Mouse (Mus musculus): ENCODE results near the gene Mpdu1.
"Not testable (repeated sequence)": the region's sequence is repeated elsewhere in the genome, so short reads cannot be mapped to it uniquely, and the experiment has no call there.

Mpdu1 gene

DNA sequence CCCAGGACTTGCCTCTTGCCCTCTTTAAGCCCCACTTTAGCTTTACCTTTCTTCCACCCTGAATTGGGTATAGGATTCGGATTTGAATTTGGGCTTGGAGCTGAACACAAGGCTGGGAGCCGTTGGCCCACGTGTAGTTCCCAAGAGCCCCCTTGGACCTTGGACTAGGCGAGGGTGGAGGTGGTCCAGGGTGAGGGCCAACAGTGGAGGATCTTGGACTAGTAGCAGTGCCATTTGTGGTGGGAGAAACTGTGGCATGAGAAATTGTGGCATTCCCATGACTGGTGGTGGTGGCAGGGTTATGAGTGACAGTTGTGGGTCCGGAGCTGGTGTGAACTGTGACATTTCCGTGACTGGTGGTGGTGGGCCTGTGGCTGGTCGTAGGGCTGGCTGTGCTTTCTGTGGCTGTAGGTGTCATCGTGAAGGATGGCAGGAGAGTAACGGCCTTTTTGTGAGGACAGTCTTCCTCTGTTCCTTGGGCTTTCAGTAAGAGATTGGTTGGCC lies 3.1 kb upstream of the Mpdu1 start:
- DNase-seq (ENCODE audit: extremely low read depth, insufficient read length, low spot score): peak; percentile 64

DNA sequence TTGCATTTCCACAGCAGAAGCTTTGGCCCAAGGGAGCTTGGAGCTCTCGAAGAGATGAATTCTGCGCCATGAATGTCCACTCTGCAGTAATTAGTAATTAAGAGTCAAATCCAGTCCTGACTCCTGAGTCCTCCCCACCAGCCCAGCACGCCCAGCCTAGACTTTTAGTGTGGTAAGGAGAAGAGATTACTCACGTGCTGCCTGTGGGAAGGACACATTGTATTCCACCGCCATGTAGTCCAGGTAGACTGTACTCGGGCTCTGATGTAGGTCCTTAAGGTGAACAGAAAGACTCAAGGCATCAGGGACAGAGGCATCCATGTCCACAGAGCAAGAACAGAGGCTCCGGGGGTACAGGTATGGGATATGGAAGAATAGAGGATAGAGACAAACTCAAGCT lies 2.4 kb upstream of the Mpdu1 start:
- DNase-seq (ENCODE audit: extremely low read depth, insufficient read length, low spot score): no peak

DNA sequence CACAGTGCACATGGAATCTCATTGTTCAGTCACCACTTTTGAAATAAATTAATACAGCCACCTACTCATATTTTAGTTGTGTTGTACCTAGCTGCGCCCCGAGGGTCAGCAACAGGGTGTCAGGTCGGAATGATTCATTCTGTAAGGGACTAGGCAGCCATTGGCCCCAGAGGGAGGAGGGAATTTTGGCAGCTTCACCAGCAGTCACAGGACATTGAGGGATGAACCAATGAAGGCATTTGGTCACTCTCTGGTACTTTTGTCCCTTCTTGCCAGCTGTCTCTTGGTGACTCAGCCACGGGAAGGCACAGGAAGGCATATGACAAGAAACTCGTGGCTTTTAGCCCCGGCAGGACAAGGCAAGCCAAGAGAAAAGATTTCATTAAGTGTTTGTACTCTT lies 1.4 kb upstream of the Mpdu1 start:
- DNase-seq (ENCODE audit: extremely low read depth, insufficient read length, low spot score): peak; percentile 78

DNA sequence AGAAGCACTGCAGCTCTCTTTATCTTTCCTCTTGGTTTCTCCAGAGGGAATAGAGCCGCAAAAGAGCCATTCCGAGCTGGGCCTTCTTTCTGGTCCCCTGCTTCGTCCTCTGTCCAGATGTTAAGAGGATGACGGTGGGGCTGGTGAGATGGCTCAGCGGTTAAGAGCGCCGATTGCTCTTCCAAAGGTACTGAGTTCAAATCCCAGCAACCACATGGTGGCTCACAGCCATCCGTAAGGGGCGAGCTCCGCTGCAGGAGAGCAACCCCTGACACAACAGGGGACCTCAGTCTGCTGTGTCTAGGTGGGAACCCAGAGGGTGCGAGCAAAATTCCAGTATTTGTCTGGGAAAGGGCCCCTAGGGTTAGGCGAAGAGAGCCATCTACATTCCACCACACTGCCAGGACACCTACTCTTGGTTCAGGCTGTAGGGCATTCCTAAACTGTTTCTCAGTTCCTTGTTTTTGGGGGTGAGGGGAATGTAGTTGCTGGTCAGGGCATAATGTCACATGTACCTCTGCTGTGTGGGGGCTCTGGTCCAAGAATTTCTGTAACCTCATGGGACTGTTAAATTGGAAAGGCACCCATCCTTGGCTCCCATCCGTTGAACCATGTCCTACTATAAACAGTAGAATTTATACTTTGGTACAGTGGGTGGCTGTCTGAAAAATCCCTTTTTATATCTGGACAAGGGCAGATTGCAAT lies 677 bp upstream of the Mpdu1 start:
- DNase-seq (ENCODE audit: extremely low read depth, insufficient read length, low spot score): no peak

DNA sequence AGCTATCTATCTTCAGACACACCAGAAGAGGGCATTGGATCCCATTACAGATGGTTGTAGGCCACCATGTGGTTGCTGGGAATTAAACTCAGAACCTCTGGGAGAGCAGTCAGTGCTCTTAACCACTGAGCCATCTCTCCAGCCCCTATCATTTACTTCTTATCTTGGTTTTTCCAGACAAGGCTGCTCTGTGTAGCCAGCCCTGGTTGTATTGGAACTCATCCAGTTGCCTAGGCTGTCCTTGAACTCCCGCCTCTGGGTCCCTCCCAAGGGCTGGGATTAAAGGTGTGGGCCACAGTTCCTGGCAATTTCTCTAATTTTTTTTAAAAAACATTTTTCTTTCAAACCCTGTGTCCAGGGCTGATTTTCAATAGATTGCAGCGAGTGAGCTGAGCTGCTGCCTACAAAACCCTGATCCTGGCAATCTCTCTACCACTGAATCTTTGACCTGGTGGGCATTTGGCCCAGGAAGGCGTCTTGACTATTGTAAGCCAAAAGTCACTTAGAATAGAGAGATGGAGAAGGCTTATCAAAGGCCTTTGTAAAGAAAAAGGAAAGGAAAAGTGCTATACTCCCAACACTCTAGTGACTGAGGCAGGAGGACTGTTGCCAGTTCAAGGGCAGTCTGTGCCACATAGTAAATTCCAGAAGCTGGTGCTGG lies 1.1 kb downstream of the Mpdu1 start:
- no peak for DNase-seq (ENCODE audit: extremely low read depth, insufficient read length, low spot score)

DNA sequence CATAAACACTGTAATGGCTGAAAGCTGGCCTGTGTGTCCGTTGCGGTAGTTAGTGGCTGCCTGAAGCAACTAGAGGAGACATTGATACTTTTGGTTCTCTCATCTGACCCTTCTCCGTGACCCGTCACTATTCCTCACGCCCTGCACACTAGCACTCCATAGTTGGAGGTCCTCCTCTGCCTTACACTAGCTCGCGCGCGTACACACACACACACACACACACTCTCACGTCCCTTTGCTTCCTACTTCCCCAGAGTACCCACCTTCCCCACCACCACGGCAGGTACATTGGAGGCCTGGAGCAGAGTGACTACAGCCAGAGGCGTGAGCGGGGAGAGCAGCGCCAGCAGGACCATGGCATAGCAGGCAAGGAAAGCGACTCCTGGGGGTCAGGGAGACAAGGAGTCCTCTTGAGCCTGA lies 5.0 kb downstream of the Mpdu1 start:
- DNase-seq (ENCODE audit: extremely low read depth, insufficient read length, low spot score): no peak

DNA sequence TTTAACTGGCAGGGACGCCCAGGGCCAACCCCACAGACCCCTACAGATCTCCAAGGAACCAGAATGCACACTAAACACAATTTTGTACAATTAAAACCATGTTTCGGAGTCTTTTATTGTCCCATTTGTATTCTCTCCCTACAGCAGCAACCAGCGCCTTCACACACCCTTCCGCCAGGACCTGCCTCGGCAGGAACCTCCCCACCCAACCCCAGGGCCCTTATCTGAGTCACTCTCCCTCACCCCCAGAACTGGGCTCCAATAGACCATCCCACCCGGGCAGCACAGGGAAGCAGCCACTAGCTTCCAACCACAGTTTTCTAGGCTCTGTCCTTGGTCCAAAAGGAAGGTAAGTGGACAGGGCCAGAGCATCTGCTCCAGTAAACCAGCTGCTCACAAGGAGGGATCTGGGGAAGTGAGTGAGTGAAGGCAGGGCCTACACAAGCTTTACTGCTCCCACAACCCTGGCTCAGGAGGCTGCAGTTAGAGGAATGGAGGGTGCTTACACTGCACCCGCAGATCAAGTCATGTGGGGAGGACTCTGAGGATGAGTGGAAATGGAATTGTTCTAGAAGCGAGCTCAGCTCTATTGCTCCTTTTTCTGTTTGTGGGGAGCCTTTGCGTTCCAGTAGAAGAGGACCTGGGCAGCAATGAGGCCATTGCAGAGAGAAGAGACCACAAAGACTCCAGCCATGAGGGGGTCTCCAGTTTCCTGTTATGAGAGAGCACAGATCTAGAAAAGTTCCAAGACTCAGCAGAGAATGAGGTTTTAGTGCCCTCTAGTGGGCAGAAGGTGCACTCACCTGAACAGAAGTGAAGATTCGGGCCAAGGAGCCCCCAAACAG lies 5.6 kb downstream of the Mpdu1 start:
- no peak for DNase-seq (ENCODE audit: extremely low read depth, insufficient read length, low spot score)

DNA sequence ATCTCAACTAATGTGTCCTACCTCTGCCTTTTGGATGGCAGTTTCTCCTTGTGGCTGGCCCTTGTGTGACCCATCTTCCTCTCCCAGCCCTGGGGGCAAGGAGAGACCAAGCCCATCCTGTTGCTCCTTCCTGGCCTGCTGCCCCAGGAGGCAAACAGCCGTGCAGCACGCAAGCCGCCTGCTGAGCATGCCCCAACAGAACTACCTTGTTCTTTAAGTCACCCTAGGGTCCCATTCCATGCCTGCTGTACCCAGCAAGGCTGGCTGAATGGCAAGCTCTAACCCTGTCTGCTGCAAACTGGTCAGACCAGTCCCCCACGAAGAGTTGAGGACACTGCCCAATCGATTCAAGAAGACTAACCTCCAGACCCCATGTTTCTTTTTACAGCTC lies 6.4 kb downstream of the Mpdu1 start:
- no peak for DNase-seq (ENCODE audit: extremely low read depth, insufficient read length, low spot score)

DNA sequence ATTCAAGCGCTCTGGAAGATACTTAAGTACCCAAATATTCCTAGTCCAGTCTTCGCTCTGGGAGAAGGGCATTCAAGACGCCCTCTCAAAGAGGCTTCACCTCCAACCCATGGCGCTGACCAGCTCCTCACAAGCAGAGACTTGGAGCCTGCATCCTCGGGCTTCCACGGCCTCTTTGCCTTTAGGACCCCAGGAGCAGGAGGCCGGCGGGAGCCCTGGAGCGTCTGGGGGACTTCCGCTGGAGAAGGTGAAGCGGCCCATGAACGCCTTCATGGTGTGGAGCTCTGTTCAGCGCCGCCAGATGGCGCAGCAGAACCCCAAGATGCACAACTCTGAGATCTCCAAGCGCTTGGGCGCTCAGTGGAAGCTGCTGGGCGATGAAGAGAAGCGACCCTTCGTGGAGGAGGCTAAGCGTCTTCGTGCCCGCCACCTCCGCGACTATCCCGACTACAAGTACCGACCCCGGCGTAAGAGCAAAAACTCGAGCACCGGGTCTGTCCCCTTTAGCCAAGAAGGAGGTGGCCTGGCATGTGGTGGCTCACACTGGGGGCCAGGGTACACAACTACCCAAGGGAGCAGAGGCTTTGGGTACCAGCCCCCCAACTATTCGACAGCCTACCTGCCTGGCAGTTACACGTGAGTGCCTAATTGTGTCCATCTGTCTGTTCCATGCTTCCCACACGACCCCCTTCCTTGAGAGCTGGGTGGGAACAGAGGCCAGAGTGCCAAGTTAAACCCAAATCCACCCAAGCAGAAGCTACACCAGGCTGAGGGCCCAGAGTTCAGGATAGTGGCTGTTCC lies 7.0 kb downstream of the Mpdu1 start, which contains the start of gene Sox15:
Sox15 (plus strand) TSS at position 51 of the 801 bp plus-strand sequence.
- no peak for DNase-seq (ENCODE audit: extremely low read depth, insufficient read length, low spot score)

DNA sequence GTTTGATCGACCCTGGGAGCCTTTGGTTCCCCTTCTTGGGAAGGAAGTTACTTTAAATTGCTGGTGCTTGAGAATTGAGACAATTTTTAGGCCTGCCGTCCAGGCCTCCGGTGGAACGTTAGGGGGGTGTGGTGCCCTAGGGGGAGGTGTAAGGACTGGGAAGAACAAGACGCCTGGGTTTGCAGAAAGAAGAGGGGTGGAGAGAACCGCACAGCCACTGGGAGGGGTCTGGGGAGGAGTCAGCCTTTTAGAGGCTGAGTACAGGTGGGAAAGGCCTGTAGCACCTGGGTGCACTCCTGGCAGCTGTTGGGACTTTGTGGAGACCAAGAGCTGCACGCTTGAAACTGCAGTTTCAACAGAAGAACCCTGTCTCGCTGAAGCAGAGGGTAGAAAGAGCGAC lies 7.7 kb downstream of the Mpdu1 start:
- no peak for DNase-seq (ENCODE audit: extremely low read depth, insufficient read length, low spot score)

DNA sequence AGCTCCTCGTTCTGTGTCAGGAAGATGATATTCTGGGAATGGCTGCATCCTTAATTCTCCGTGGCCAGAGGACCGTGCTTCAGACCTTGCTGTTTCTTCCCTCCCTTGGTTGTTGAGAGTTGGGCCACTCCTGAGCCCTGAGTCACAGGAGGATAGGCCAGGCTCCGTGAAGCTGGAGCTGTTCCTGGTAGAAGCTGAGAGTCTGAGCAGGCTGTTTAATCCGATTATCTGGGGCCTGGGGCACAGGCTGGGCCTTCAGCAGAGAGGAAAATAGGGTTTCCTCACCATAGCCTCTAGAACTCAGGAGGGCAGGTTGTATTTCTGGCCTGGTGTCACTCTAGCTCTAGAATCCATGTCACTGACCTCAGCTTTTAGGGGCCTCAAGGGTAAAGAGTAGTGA lies 9.0 kb downstream of the Mpdu1 start:
- no peak for DNase-seq (ENCODE audit: extremely low read depth, insufficient read length, low spot score)

DNA sequence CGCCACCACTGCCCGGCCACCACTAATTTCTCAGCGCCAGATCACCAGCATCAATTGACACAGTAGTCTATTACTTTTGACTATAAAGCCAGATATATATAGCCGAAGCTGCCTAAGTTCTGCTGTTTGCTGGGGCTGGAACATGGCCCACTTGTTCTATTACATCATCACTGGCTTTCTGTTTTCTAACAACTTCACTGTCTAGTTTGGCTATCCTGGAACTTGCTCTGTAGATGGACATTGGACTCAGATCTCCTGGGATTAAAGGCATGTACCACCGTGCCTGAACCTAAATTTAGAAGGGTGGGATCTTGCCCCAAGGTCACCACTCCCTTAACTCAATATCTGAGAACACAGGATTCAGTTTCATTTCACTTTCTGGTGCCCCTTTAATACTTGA lies 16.6 kb downstream of the Mpdu1 start:
- DNase-seq (ENCODE audit: extremely low read depth, insufficient read length, low spot score): no peak

DNA sequence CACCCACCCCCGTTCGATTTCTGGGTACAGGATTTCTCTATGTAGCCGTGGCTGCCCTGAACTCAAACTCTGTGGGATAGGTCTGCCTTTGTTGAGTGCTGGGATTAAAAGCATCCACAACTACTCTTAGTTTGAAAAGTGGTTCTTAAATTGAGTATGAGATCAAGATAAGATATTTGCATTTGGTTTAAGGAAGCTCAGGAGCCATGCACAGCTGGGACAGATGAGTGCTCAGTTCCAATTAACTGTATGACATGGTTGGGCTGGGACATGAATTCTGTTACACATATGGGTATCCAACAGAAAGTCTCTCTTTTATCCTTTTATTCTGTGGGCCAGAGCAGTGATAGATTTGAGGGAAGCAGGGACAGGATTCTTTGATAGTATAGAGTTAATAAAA lies 27.0 kb downstream of the Mpdu1 start:
- DNase-seq (ENCODE audit: extremely low read depth, insufficient read length, low spot score): no peak

DNA sequence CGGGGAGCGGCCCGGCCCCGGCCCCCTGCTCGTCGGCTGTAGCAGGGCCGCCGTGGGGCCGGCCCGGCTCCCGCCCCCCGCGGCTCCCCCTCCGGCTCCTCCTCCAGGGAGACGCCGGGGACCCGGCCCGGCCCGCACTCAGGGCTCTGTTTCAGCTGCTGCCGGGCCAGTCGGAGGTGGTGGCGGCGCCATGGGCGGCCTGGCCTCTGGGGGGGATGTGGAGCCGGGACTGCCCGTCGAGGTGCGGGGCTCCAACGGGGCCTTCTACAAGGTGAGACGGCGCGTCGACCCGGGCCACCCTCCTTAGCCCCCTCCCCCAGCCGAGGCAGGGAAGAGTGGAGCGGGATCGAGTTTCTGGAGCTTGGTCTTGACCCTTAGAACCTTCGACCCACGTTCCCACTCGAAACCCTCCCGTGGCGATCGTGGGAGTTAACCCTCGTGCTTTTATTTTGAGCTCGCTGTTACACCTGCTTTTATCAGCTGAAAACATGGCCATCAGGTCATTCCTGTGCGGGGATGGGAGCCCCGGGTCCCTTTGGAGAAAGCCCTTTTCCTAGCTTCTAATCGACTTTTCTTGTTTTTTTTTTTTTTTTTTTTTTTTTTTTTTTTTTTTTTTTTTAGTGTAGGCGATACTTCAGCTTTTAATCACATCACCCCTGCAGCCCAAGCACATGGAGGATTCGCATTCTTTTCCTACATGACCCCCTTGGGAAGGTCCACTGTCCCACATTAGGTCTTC lies 29.1 kb downstream of the Mpdu1 start:
- peak; percentile 68 for DNase-seq (ENCODE audit: extremely low read depth, insufficient read length, low spot score)

DNA sequence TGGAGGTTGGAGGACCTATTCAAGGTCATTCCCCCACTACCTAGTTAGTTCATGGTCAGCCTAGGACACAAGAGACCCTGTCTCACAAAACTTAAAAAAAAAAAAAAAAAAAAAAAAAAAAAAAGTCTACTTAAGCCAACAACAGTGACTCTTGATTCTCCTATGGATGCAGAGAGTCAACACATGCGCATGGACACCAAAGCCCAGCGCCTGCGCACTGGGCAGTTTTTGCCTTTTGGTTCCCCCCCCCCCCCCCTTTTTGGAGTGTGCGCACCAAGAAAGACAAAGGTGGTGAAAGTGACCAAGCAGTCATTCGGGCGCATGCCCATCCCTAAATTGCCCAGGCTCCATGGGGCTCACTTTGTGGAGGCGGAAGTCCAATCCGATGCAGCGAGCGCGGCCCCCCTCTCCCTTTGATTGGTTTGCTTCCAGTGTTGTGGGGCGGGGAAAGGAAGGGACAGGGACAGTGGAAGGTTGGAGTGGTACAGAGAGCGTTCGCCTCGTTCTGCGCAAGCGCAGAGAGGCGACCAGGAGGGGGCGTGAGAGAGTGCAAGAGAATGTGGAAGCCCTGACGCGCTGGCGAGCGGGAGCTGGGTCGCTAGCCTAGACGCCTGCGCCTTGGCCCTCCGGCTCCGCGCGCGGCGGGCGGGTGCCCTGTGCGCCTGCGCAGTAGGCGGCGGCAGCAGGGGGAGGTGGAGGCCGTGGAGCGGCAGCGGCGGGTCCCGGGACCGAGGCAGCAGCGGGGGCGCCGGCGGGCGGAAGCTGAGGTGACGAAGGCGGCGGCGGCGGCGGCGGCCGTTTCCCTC lies 30.0 kb downstream of the Mpdu1 start, which contains the start of gene Fxr2:
Fxr2 (plus strand) TSS at position 707 of the 806 bp plus-strand sequence.
- DNase-seq (ENCODE audit: extremely low read depth, insufficient read length, low spot score): peak; percentile 99

DNA sequence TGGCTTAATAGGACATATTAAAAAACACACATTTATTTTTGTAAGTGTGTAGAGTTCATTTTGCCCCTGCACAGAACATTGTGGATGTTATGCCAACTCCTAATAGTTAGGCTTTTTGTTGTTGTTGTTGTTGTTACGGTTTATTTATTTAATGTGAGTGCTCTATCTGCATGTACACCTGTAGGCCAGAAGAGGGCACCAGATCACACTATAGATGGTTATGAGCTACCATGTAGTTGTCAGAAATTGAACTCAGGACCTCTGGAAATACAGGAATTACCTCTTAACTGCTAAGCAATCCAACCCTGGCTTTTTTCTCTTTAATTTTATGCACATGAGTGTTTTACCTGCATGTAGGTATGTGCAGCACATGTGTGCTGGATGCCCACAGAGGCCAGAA lies 32.6 kb downstream of the Mpdu1 start:
- DNase-seq (ENCODE audit: extremely low read depth, insufficient read length, low spot score): no peak

DNA sequence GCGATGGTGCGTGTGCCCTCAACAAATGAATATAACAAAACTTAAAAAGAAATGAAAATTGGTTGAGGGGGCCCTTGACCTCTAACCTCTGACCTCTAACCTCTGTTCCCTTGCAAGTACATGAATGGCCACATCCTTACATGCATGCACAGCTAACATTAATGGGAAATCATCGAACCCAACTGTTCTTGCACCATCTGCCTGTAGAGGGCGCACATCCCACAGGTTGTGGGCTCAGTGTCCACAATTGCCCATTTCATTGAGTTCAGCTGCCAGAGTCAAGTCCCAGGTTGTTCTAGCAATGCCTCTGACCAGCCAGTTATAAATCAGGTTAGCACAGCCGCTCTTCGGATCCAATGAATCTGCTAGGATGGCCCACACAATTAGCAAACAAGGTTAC lies 34.2 kb downstream of the Mpdu1 start:
- peak; percentile 74 for DNase-seq (ENCODE audit: extremely low read depth, insufficient read length, low spot score)

DNA sequence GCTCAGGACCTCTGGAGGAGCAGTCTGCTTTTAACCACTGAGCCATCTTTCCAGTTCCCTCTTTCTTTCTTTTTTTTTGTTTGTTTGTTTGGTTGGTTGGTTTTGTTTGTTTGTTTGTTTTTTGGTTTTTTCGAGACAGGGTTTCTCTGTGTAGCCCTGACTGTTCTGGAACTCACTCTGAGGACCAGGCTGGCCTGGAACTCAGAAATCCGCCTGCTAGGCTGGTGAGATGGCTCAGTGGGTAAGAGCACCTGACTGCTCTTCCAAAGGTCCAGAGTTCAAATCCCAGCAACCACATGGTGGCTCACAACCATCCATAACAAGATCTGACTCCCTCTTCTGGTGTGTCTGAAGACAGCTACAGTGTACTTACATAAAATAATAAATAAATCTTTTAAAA lies 38.1 kb downstream of the Mpdu1 start:
- not testable (repeated sequence) for DNase-seq (ENCODE audit: extremely low read depth, insufficient read length, low spot score)

DNA sequence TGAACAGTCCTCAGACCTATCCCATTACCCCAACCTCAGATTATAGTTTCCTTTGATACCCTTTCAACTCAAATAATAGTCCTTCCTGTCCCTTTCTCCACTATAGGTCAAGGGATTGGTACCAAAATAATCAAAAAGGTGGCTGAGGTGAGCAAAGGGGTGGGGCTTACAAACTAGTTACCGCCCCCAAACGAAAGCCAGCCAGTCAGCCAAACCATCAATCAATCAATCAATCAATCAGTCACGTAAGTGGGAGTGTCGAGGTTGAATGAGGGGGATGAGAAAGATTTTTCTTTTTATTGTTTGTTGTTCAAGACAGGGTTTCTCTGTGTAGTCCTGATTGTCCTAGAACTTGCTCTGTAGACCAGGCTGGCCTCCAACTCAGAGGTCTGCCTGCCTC lies 39.4 kb downstream of the Mpdu1 start:
- no peak for DNase-seq (ENCODE audit: extremely low read depth, insufficient read length, low spot score)
